Mouse (Mus musculus) liver, embryonic 15.5 days (tissue): Measurements from ENCODE around the gene Tcerg1l. TPM values are rescaled to one million over a fixed set of nuclear protein-coding genes. Genes with fewer than 3 reads are reported as not detected.

Source experiments
- ATAC-seq: fragments of 200-750 bp; cut with Nextera tagmentation; 2 replicates; pipeline ENCODE4 v1.8.0; 2017; ENCODE audit warnings: moderate number of reproducible peaks, mild to moderate bottlenecking, moderate library complexity; ENCODE audit not compliant: insufficient read depth
- H3K27ac ChIP-seq: fragments of 300-500 bp; sonication (generic); replicated peaks from 2 replicates; pipeline ENCODE4 v1.5.1; 2015; ENCODE audit warnings: mild to moderate bottlenecking, inconsistent platforms
- H3K27me3 ChIP-seq: fragments of 300-500 bp; sonication (generic); 2 replicates; pipeline ENCODE4 v1.6.1; 2015; ENCODE audit warnings: mild to moderate bottlenecking, inconsistent platforms
- H3K36me3 ChIP-seq: fragments of 300-500 bp; sonication (generic); replicated peaks from 2 replicates; pipeline ENCODE4 v1.6.1; 2015; ENCODE audit warnings: moderate library complexity, mild to moderate bottlenecking, inconsistent platforms
- H3K4me1 ChIP-seq: fragments of 300-500 bp; sonication (generic); replicated peaks from 2 replicates; pipeline ENCODE4 v1.6.1; 2015; ENCODE audit warnings: inconsistent platforms
- H3K4me2 ChIP-seq: fragments of 300-500 bp; sonication (generic); 2 replicates; pipeline ENCODE4 v1.6.1; 2015; ENCODE audit warnings: moderate library complexity, mild to moderate bottlenecking, inconsistent platforms
- H3K4me3 ChIP-seq: fragments of 300-500 bp; sonication (generic); replicated peaks from 2 replicates; pipeline ENCODE4 v1.5.1; 2015; ENCODE audit warnings: mild to moderate bottlenecking, inconsistent platforms
- H3K9ac ChIP-seq: fragments of 300-500 bp; sonication (generic); 2 replicates; pipeline ENCODE4 v1.6.1; 2015; ENCODE audit warnings: moderate library complexity, mild to moderate bottlenecking, inconsistent platforms
- H3K9me3 ChIP-seq: fragments of 300-500 bp; sonication (generic); replicated peaks from 2 replicates; pipeline ENCODE4 v1.6.1; 2016; ENCODE audit warnings: inconsistent platforms
- WGBS: fragments of 180-500 bp; shearing (Covaris S2); methylation state at CpG from one replicate; pipeline ENCODE4 v1.1.7; 2015; ENCODE audit warnings: mixed read lengths; ENCODE audit not compliant: insufficient replicate concordance; 5-methylcytosine and 5-hydroxymethylcytosine counted together
- polyA plus RNA-seq: library from polyadenylated mRNA; unstranded; fragments of >200 nt; fragmentation: Nextera tagmentation; extraction: Ambion mirVana; gene quantifications from 2 replicates; pipeline ENCODE4 v1.2.1, GENCODE M21; 2015

The Tcerg1l gene
- polyA plus RNA-seq, 1 experiment from 2014 or later = not detected

GRCm38 (mm10) chr7:138396863-138397484 lies 556 bp downstream of the Tcerg1l start:
- H3K4me1 ChIP-seq = no peaks in the 10 kb centered on the region
- no peak overlapping the region; the same call in 1 of the 2 replicates for H3K4me3 ChIP-seq
- H3K4me2 ChIP-seq = peak overlapping the region; percentile 43
- no peak overlapping the region for H3K27ac ChIP-seq
- no peaks in the 10 kb centered on the region for H3K9me3 ChIP-seq
- H3K27me3 ChIP-seq = peaks cover 51% of the 10 kb centered on the region
- WGBS = 3% methylated on average over 40 of the region's 41 CpGs
- H3K36me3 ChIP-seq = no peaks in the 10 kb centered on the region
- H3K9ac ChIP-seq = no peak overlapping the region
- no peak for ATAC-seq

DNA sequence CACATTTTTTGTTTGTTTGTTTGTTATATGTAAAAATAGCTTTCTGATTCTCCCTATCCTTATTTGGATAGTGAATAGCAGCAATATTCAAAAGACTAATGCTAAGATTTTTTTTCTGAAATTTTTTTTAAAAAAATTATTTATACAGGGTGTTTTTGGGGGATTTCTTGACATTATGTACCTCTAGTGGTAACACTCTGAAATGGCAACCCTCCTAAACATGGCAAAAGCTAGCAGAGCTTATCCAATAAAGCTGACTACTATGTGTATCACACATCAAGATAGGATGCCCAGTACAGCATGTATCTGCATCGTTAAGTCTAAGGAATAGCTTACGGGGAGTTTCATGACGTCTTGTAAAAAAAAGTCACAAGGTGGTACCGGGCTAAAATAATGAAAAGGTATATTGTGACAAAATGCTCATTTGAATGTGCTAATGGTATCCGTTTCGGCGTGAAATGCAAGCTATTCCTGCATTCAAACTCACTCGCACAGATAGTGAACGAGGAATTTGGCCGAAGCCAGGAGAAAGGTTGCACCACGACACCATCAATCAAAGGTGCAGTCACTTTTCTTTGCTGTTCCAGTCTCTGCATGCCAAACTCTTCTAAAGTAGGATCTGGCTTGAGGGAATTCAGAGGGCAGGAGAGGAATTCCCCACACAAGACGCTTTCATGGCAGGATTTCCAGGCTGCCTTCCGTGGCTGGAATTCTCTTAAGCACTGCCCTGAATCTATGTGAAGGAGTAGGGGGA lies 1.2 kb downstream of the Tcerg1l start:
- Histone ChIP-seq H3K4me3 (no peak overlapping the region), H3K4me1 (no peaks in the 10 kb centered on the region), H3K27me3 (peaks cover 51% of the 10 kb centered on the region), H3K9me3 (no peaks in the 10 kb centered on the region), H3K36me3 (no peaks in the 10 kb centered on the region), H3K9ac (no peak overlapping the region), H3K27ac (no peak overlapping the region), H3K4me2 (no peak overlapping the region)
- 40% methylated on average over 13 of the region's 13 CpGs for WGBS
- ATAC-seq = no peak

DNA sequence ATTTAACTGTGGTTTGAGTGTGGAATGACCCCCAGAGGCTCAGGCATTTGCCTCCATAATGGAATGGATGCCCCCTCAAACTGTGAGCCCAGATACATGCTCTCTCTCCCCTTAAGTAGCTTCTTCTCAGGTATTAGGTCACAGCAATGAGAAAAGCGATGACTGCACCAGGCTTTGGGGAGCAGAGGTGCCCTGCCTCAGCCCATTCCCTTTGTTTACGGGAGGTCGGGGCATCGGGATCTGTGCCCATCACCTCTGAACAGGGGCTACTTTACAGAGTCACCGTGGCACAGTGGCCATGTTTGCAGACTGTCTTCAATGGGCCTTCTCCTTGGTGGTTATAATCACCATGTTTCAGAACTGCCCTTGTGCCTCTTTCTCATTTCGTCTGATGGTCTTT lies 7.6 kb downstream of the Tcerg1l start:
- H3K9ac ChIP-seq = no peak overlapping the region
- H3K4me1 ChIP-seq = no peaks in the 10 kb centered on the region
- H3K4me2 ChIP-seq = no peak overlapping the region
- 0 out of 2 replicates have a peak, but pooled peaks cover 4% of the 10 kb centered on the region for H3K27me3 ChIP-seq
- 69% methylated on average over 6 of the region's 6 CpGs for WGBS
- no peak for ATAC-seq
- H3K9me3 ChIP-seq = no peaks in the 10 kb centered on the region
- H3K27ac ChIP-seq = no peak overlapping the region
- no peaks in the 10 kb centered on the region for H3K36me3 ChIP-seq
- no peak overlapping the region for H3K4me3 ChIP-seq

DNA sequence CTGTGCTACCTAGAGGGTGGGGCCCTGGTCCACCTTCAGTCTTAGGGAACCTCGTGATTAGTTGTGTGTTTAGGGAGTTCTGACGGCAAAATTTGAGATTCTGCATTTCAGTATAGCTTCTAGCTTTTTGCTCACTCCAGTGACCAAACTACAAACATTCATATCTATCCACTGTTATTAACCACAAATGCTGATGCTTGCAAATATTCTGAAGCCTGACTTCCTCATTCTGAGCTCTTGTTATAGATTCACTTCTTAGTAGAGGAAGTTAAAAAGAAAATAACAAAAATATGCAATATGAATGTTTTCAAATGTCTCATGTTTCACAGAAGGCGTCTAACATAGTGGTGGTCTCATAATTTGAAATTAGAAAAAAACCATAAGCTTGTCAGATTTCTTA lies 8.5 kb downstream of the Tcerg1l start:
- H3K27ac ChIP-seq = no peak overlapping the region
- no peaks in the 10 kb centered on the region for H3K36me3 ChIP-seq
- 0 out of 2 replicates have a peak, but pooled peaks cover 4% of the 10 kb centered on the region for H3K27me3 ChIP-seq
- no peak overlapping the region for H3K4me3 ChIP-seq
- no peaks in the 10 kb centered on the region for H3K9me3 ChIP-seq
- 40% methylated on average over 3 of the region's 3 CpGs for WGBS
- no peaks in the 10 kb centered on the region for H3K4me1 ChIP-seq
- H3K4me2 ChIP-seq = no peak overlapping the region
- no peak for ATAC-seq
- no peak overlapping the region for H3K9ac ChIP-seq

GRCm38 (mm10) chr7:138379221-138379620 lies 18.3 kb downstream of the Tcerg1l start:
- Histone ChIP-seq H3K27me3 (no peaks in the 10 kb centered on the region), H3K27ac (no peak overlapping the region), H3K36me3 (no peaks in the 10 kb centered on the region), H3K9me3 (no peaks in the 10 kb centered on the region), H3K4me2 (no peak overlapping the region), H3K4me1 (no peaks in the 10 kb centered on the region), H3K9ac (no peak overlapping the region), H3K4me3 (no peak overlapping the region)
- no peak for ATAC-seq
- WGBS = 77% methylated on average over 3 of the region's 3 CpGs

GRCm38 (mm10) chr7:138378546-138378945 lies 19.0 kb downstream of the Tcerg1l start:
- Histone ChIP-seq H3K9me3 (no peaks in the 10 kb centered on the region), H3K27me3 (no peaks in the 10 kb centered on the region), H3K9ac (no peak overlapping the region), H3K36me3 (no peaks in the 10 kb centered on the region), H3K4me3 (no peak overlapping the region), H3K4me2 (no peak overlapping the region), H3K4me1 (no peaks in the 10 kb centered on the region), H3K27ac (no peak overlapping the region)
- 63% methylated on average over 4 of the region's 4 CpGs for WGBS
- no peak for ATAC-seq

- WGBS = 24% methylated on average over 7 of the region's 7 CpGs
- Histone ChIP-seq H3K9ac (no peak overlapping the region), H3K9me3 (no peaks in the 10 kb centered on the region), H3K36me3 (no peaks in the 10 kb centered on the region), H3K4me3 (no peak overlapping the region), H3K4me1 (no peaks in the 10 kb centered on the region), H3K27ac (no peak overlapping the region), H3K27me3 (no peaks in the 10 kb centered on the region), H3K4me2 (no peak overlapping the region)
- ATAC-seq = no peak
These were observed 22.0 kb downstream of the Tcerg1l start for GRCm38 (mm10) chr7:138375573-138375972.

- H3K27ac ChIP-seq = no peak overlapping the region
- H3K9me3 ChIP-seq = no peaks in the 10 kb centered on the region
- H3K9ac ChIP-seq = no peak overlapping the region
- no peaks in the 10 kb centered on the region for H3K4me1 ChIP-seq
- 57% methylated on average over 7 of the region's 7 CpGs for WGBS
- H3K36me3 ChIP-seq = no peaks in the 10 kb centered on the region
- H3K4me3 ChIP-seq = no peak overlapping the region
- no peaks in the 10 kb centered on the region for H3K27me3 ChIP-seq
- no peak overlapping the region for H3K4me2 ChIP-seq
- ATAC-seq = no peak
These were observed 23.2 kb downstream of the Tcerg1l start for GRCm38 (mm10) chr7:138374376-138374775.

DNA sequence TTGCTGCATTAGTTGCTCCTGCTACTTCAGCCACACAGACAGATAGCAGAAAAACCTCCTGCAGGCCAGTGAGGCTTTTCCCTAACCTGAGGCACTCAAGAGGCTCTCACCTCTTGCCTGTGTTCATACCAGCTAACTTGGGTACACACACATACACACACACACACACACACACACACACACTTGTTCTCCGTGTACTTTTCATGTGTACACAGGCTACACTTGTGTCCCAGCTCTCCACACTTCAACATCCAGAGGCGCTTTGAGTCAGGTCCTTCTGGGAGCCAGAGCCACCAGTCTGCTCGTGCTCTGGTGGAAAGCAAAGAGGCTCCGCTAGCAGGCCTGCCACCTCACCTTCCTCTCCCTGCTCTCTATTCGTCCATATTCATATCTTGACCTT lies 24.0 kb downstream of the Tcerg1l start:
- H3K9ac ChIP-seq = no peak overlapping the region
- no peak for ATAC-seq
- no peak overlapping the region for H3K4me3 ChIP-seq
- H3K9me3 ChIP-seq = no peaks in the 10 kb centered on the region
- 52% methylated on average over 5 of the region's 5 CpGs for WGBS
- no peak overlapping the region for H3K27ac ChIP-seq
- no peak overlapping the region for H3K4me2 ChIP-seq
- H3K36me3 ChIP-seq = no peaks in the 10 kb centered on the region
- H3K27me3 ChIP-seq = no peaks in the 10 kb centered on the region
- no peaks in the 10 kb centered on the region for H3K4me1 ChIP-seq

- no peaks in the 10 kb centered on the region for H3K27me3 ChIP-seq
- H3K4me2 ChIP-seq = no peak overlapping the region
- H3K36me3 ChIP-seq = no peaks in the 10 kb centered on the region
- no peak overlapping the region for H3K4me3 ChIP-seq
- H3K9me3 ChIP-seq = no peaks in the 10 kb centered on the region
- no peaks in the 10 kb centered on the region for H3K4me1 ChIP-seq
- ATAC-seq = no peak
- H3K9ac ChIP-seq = no peak overlapping the region
- no peak overlapping the region for H3K27ac ChIP-seq
- 66% methylated on average over 7 of the region's 7 CpGs for WGBS
These were observed 30.0 kb downstream of the Tcerg1l start for GRCm38 (mm10) chr7:138367570-138367969.

GRCm38 (mm10) chr7:138365519-138365918 lies 32.0 kb downstream of the Tcerg1l start:
- no peak overlapping the region for H3K27ac ChIP-seq
- H3K27me3 ChIP-seq = no peaks in the 10 kb centered on the region
- H3K9ac ChIP-seq = no peak overlapping the region
- no peaks in the 10 kb centered on the region for H3K9me3 ChIP-seq
- no peak for ATAC-seq
- H3K4me2 ChIP-seq = no peak overlapping the region
- 32% methylated on average over 8 of the region's 8 CpGs for whole genome bisulfite sequencing
- no peaks in the 10 kb centered on the region for H3K4me1 ChIP-seq
- no peaks in the 10 kb centered on the region for H3K36me3 ChIP-seq
- H3K4me3 ChIP-seq = no peak overlapping the region
